Mouse (Mus musculus) liver, postnatal 0 days (tissue): ENCODE measurements around the gene Sez6l.

ENCODE experiments used
- CTCF ChIP-seq: sonication (generic); IDR thresholded peaks from 2 replicates; pipeline ENCODE4 v1.5.1; 2016; ENCODE audit warnings: antibody characterized with exemption, low read depth
- EP300 ChIP-seq: IDR thresholded peaks from 2 replicates; pipeline ENCODE4 v1.6.1; 2016; ENCODE audit warnings: antibody characterized with exemption, low read depth, mild to moderate bottlenecking

GRCm38 (mm10) chr5:112468986-112469581 lies 107.9 kb downstream of the Sez6l start:
- TF ChIP-seq EP300 (no peak), CTCF (no peak)
